Mouse (Mus musculus) heart, postnatal 25 days (tissue): ENCODE results near the gene Epb42. TPM values are rescaled to one million over a fixed set of nuclear protein-coding genes. Genes with fewer than 3 reads are reported as not detected.

Experiments
- DNase-seq: peaks from one replicate; pipeline ENCODE4 v3.0.0; 2022; ENCODE audit warnings: low spot score
- intact Hi-C: fragments of 180-260 bp; cut with DNase I; formaldehyde crosslinking; loops from one replicate; pipeline ENCODE4 v1.15.1; 2025
- microRNA-seq: library from miRNA; unstranded; fragments of <30 nt; microRNA quantifications from one replicate; pipeline ENCODE4 v1.2.0, GENCODE M21; 2022
- total RNA-seq, 2 experiments: library from RNA; stranded (reverse); gene quantifications; 2 replicates each; pipeline ENCODE4 v1.2.3; 2021

Epb42 gene
- total RNA-seq, 2 experiments from 2014 or later: 0.21 to 0.95 TPM

DNA sequence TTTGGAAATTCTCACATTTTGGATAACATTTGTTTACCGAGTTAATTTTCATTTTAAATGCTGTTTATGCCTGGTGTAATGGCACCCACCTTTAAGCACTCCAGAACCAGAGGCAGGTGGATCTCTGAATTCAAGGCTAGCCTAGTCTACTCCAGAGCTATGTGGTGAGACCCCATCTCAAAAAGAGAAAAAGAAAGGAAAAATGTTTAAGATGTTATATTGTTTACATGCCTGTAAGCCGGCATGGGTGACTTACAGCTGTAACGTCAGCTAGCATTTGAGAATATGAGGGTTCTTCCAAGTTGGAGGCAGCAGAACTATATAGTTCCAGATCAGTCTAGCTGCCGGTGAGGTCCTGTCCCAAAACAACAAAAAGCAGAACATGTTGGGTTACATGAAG, 65.1 kb downstream of the Epb42 start:
- intact Hi-C loops: no loop called here
- DNase-seq: no peak

DNA sequence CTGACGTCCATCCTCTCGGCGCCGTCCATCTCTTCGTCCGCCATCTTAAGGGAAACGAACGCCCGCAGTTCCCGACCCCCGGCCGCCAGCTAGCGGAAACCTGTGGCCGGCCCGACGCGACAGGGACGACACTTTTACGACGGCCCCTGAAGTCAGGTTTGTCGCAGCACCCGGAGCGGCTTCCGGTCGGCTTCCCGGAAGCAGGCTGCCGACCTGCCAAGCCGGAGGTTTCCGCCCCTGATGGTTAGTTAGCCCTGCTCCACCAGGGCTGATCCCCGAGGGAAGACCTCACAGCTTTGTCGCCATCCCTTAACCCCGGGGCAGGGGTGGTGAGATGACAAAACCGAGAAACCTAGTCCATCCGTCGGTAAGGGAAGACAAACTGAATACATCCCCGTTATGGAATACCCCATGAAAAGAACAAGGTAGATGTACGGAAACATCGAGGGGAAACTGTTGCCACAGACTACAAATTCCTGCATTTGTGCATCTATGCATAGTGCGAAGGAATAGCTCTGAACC, 66.3 kb downstream of the Epb42 start, which contains the start of gene Ubr1:
Ubr1 (minus strand) TSS at position 157 of the 522 bp plus-strand sequence.
- DNase-seq: peak; percentile 82
- intact Hi-C loops: no loop called here

- DNase-seq: no peak
- intact Hi-C loops: no loop called here
Observed at GRCm38 (mm10) chr2:120970045-120970539, 66.8 kb downstream of the Epb42 start.

Small RNAs within 50 kb of the gene (microRNA-seq; reads per million reads assigned to microRNA genes)
- gene Gm44325: not detected

Other genes starting within 250 kb of the Epb42 start
- 10 to 100 TPM; 10.5 to 11.1 TPM for gene Cdan1, start 186.9 kb downstream of the Epb42 start, total RNA-seq
- 10 to 100 TPM; 12.4 to 15.4 TPM for gene Ttbk2, start 186.5 kb downstream of the Epb42 start, total RNA-seq
- 10 to 100 TPM; 21.6 to 22.1 TPM for gene Ubr1, start 66.4 kb downstream of the Epb42 start, total RNA-seq
- 1 to 10 TPM; 3.5 to 4.9 TPM for gene Tmem62, start 60.1 kb downstream of the Epb42 start, total RNA-seq
- gene Ccndbp1, start 28.7 kb downstream of the Epb42 start, total RNA-seq: 10 to 100 TPM; 27.9 to 33.7 TPM
- gene Tgm5, start 48.8 kb upstream of the Epb42 start, total RNA-seq: not detected
- gene Tgm7, start 72.7 kb upstream of the Epb42 start, total RNA-seq: not detected
- gene Adal, start 103.4 kb upstream of the Epb42 start, total RNA-seq: 1 to 10 TPM; 8.0 to 9.9 TPM
- 1 to 10 TPM; 9.5 to 9.7 TPM for gene Lcmt2, start 103.6 kb upstream of the Epb42 start, total RNA-seq
- gene Tubgcp4, start 133.6 kb upstream of the Epb42 start, total RNA-seq: 10 to 100 TPM; 11.4 to 17.6 TPM
- gene Zscan29, start 134.1 kb upstream of the Epb42 start, total RNA-seq: 1 to 10 TPM; 6.6 to 8.2 TPM
- gene Trp53bp1, start 234.3 kb upstream of the Epb42 start, total RNA-seq: 10 to 100 TPM; 28.4 to 28.9 TPM